Mouse (Mus musculus) liver, embryonic 13.5 days (tissue): Measurements from ENCODE around the gene Cpsf7. TPM values are rescaled to one million over a fixed set of nuclear protein-coding genes. Genes with fewer than 3 reads are reported as not detected.
A peak's percentile ranks its signal among the peaks of the same experiment; 100 is the strongest.

ENCODE experiments used
- ATAC-seq: fragments of 200-750 bp; cut with Nextera tagmentation; 2 replicates; pipeline ENCODE4 v1.8.0; 2017; ENCODE audit warnings: low read depth, mild to moderate bottlenecking, moderate number of reproducible peaks, moderate library complexity
- DNase-seq: peaks from one replicate; pipeline ENCODE4 v3.0.0; 2022
- H3K27ac ChIP-seq: fragments of 300-500 bp; sonication (generic); 2 replicates; pipeline ENCODE4 v1.5.1; 2015; ENCODE audit warnings: moderate library complexity, mild to moderate bottlenecking, inconsistent platforms
- H3K27me3 ChIP-seq: fragments of 300-500 bp; sonication (generic); 2 replicates; pipeline ENCODE4 v1.6.1; 2015; ENCODE audit warnings: mild to moderate bottlenecking, inconsistent platforms
- H3K36me3 ChIP-seq: fragments of 300-500 bp; sonication (generic); 2 replicates; pipeline ENCODE4 v1.6.1; 2015; ENCODE audit warnings: mild to moderate bottlenecking, inconsistent platforms
- H3K4me1 ChIP-seq: fragments of 300-500 bp; sonication (generic); replicated peaks from 2 replicates; pipeline ENCODE4 v1.6.1; 2015; ENCODE audit warnings: inconsistent platforms
- H3K4me2 ChIP-seq: fragments of 300-500 bp; sonication (generic); 2 replicates; pipeline ENCODE4 v1.6.1; 2015; ENCODE audit warnings: inconsistent platforms, mild to moderate bottlenecking, moderate library complexity
- H3K4me3 ChIP-seq: fragments of 300-500 bp; sonication (generic); replicated peaks from 2 replicates; pipeline ENCODE4 v1.5.1; 2015; ENCODE audit warnings: mild to moderate bottlenecking, inconsistent platforms
- H3K9ac ChIP-seq: fragments of 300-500 bp; sonication (generic); 2 replicates; pipeline ENCODE4 v1.6.1; 2015; ENCODE audit warnings: mild to moderate bottlenecking, inconsistent platforms
- H3K9me3 ChIP-seq: fragments of 300-500 bp; sonication (generic); replicated peaks from 2 replicates; pipeline ENCODE4 v1.6.1; 2016; ENCODE audit warnings: inconsistent platforms
- WGBS: fragments of 180-500 bp; shearing (Covaris S2); methylation state at CpG from one replicate; pipeline ENCODE4 v1.1.7; 2015; ENCODE audit not compliant: insufficient replicate concordance; 5-methylcytosine and 5-hydroxymethylcytosine counted together
- polyA plus RNA-seq: library from polyadenylated mRNA; unstranded; fragments of >200 nt; fragmentation: Nextera tagmentation; extraction: Ambion mirVana; gene quantifications from 2 replicates; pipeline ENCODE4 v1.2.1, GENCODE M21; 2015

The Cpsf7 gene
- polyA plus RNA-seq, 1 experiment from 2014 or later = 9.7 TPM

DNA sequence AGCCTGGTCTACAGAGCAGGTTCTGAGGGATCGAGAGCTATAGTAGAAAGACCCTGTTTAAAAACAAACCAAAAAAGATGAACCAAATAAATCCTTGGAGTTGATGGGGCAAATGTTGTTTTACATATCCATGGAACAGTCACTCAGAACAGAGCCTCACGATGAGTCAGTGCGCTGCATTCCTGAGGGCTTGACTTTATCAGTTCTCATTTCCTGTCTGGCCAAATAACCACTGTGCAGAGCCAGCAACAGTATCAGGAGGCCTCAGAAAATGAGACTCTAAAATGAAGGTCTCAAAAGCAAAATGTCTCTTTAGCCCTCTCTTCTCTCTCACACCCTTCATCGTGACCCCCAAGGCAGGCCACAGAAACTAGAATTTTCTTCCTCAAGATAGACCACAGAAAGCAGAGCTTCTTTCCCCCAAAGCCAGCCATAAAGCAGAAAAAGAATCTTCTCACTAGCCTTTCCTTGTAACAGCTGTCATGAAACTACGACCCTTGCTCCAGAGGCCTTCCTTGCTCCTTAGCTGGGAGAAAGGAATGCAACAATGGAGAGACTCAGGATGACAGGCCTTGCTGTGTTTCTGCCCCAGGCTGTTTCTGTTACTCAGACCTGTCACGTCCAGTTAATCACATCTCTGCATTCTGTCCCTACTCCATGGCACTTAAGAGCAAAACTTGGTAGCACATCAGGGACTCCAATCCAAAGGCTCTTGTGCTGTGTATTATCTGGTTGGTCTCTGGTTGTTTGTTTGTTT is 36.7 kb downstream of the Cpsf7 start:
- H3K36me3 ChIP-seq = no peaks in the 10 kb centered on the region
- H3K4me1 ChIP-seq = peaks cover 17% of the 10 kb centered on the region; the same call in 1 of the 2 replicates
- no peaks in the 10 kb centered on the region for H3K27me3 ChIP-seq
- ATAC-seq = no peak; the same call in 1 of the 2 replicates
- no peaks in the 10 kb centered on the region for H3K9me3 ChIP-seq
- DNase-seq = no peak
- no peak overlapping the region for H3K9ac ChIP-seq
- H3K4me2 ChIP-seq = no peak overlapping the region
- no peak overlapping the region for H3K4me3 ChIP-seq
- peak overlapping the region; percentile 51 for H3K27ac ChIP-seq
- 37% methylated on average over 6 of the region's 6 CpGs for WGBS

GRCm38 (mm10) chr19:10562351-10562750 is 37.3 kb downstream of the Cpsf7 start:
- Histone ChIP-seq H3K27me3 (no peaks in the 10 kb centered on the region), H3K4me2 (no peak overlapping the region), H3K4me1 (peaks cover 12% of the 10 kb centered on the region; the same call in 1 of the 2 replicates), H3K9me3 (no peaks in the 10 kb centered on the region), H3K9ac (no peak overlapping the region), H3K36me3 (no peaks in the 10 kb centered on the region), H3K4me3 (no peak overlapping the region), H3K27ac (peak overlapping the region; percentile 35)
- 53% methylated on average over 5 of the region's 5 CpGs for WGBS
- DNase-seq (no peak), ATAC-seq (no peak)

DNA sequence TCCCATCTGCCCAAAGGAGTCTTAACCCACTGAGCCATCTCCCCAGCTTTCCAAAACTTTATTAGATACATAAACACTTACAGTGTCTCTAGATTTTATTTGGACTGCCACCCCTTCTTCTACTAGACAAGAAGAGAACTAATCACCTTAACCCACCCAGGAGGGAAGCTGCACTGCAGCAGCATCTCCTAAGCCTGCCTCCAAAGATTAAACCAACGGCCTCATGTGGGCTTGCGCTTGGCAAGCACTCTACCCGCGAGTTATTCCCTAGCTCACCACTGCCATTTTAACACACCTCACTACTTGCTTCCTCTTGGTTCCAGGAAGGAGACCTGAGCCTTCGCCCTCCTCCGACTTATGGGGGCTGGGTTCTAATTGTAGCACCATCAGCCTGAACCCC is 39.2 kb downstream of the Cpsf7 start:
- DNase-seq = no peak
- Histone ChIP-seq H3K4me2 (no peak overlapping the region), H3K36me3 (0 out of 2 replicates have a peak, but pooled peaks cover 4% of the 10 kb centered on the region), H3K27ac (no peak overlapping the region), H3K27me3 (no peaks in the 10 kb centered on the region), H3K4me3 (no peak overlapping the region), H3K9me3 (no peaks in the 10 kb centered on the region), H3K4me1 (peaks cover 12% of the 10 kb centered on the region; the same call in 1 of the 2 replicates), H3K9ac (no peak overlapping the region)
- ATAC-seq = no peak
- WGBS = 58% methylated on average over 6 of the region's 6 CpGs

- Histone ChIP-seq H3K27ac (no peak overlapping the region; the same call in 1 of the 2 replicates), H3K4me2 (no peak overlapping the region), H3K9ac (no peak overlapping the region), H3K36me3 (peaks cover 9% of the 10 kb centered on the region; the same call in 1 of the 2 replicates), H3K9me3 (no peaks in the 10 kb centered on the region), H3K4me3 (no peak overlapping the region), H3K27me3 (no peaks in the 10 kb centered on the region), H3K4me1 (peaks cover 12% of the 10 kb centered on the region; the same call in 1 of the 2 replicates)
- DNase-seq (no peak), ATAC-seq (no peak)
- WGBS = 63% methylated on average over 4 of the region's 4 CpGs
These were observed 40.2 kb downstream of the Cpsf7 start for GRCm38 (mm10) chr19:10565217-10565616.

GRCm38 (mm10) chr19:10569627-10570026 is 44.6 kb downstream of the Cpsf7 start:
- Histone ChIP-seq H3K4me3 (no peak overlapping the region), H3K4me2 (no peak overlapping the region), H3K4me1 (peaks cover 4% of the 10 kb centered on the region; the same call in 1 of the 2 replicates), H3K27me3 (no peaks in the 10 kb centered on the region), H3K27ac (no peak overlapping the region), H3K36me3 (peaks cover 49% of the 10 kb centered on the region), H3K9me3 (no peaks in the 10 kb centered on the region), H3K9ac (no peak overlapping the region)
- ATAC-seq (no peak), DNase-seq (no peak)
- WGBS = 90% methylated on average over 6 of the region's 6 CpGs

DNA sequence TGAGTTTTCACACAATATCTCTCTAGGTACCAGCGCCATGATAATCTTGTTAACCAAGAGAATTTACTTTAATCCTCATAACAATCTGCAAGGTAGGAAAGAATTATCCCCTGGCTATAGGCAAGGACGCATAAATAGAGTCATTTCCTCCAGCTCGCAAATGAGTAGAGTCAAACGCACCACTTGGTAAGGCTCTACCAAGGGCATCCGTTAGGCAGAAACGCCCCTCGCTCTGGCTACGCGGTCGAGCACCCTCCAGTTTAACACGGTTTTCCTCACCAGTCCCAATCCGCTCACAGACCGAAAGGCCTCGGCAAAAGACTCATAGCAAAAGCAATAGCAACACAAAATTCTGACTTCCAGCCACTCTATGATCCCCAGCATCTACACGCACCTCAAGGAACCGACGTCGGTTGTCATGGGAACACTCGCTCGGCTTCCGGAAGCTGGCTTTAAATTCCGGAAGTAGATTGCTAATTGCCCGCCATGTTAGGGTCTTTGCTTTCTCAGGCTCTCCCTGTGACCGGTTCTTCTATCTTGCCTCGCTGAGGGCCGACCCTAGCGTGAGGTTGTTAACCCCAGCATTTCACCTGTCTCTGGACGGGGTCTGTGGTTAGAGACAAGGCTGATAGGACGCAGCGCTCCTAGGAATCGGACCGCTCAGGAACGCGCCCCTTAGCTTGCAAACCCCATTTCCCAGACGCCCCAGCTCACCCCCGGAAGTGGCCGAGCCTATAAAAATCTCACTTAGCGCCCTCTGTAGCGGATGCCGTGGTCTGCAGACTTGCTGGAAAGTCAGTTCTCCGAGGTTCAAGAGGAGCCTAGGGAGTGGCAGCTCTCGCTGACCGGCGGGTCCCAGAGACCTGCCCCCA is 51.9 kb downstream of the Cpsf7 start, which contains the start of the genes Cyb561a3 and Tmem138:
Gene Cyb561a3, plus strand, starts transcription at position 483 of the 872 bp plus-strand sequence.
Gene Tmem138, minus strand, starts transcription at position 673 of the 872 bp plus-strand sequence.
- H3K4me3 ChIP-seq = peak within 1 kb of the TSS; percentile 71
- DNase-seq (peak; percentile 88), ATAC-seq (peak; percentile 93)
- no peaks in the 10 kb centered on the region for H3K27me3 ChIP-seq
- peaks cover 32% of the 10 kb centered on the region for H3K4me1 ChIP-seq
- H3K9ac ChIP-seq = peak within 1 kb of the TSS; percentile 80
- peaks cover 33% of the 10 kb centered on the region for H3K36me3 ChIP-seq
- WGBS = under 1% methylated on average over 44 of the region's 44 CpGs
- no peaks in the 10 kb centered on the region for H3K9me3 ChIP-seq
- peak within 1 kb of the TSS; percentile 82 for H3K27ac ChIP-seq
- peak within 1 kb of the TSS; percentile 84 for H3K4me2 ChIP-seq

DNA sequence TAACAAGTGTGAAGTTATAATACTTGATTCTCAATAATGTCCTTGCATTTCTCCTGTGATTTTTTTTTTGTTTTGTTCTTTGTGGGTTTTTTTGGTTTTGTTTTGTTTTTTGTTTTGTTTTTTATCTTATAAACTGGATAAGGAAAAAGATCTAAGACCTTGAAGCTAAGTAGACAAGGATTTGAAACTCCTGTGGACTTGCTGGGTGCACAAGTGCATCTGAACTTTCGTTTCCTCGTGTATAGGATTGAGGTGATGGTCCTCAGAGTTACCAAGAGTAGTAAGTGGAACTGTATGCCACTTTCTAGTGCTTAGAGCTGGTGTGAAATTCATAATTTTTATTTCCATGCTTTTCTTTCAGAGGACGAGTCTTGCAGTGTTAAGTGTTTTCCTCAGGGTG is 55.0 kb downstream of the Cpsf7 start:
- no peak overlapping the region for H3K27ac ChIP-seq
- 65% methylated on average over 3 of the region's 3 CpGs for WGBS

GRCm38 (mm10) chr19:10580761-10581160 is 55.7 kb downstream of the Cpsf7 start:
- no peak for DNase-seq
- WGBS = 47% methylated on average over 3 of the region's 3 CpGs
- H3K27me3 ChIP-seq = no peaks in the 10 kb centered on the region
- H3K9ac ChIP-seq = no peak overlapping the region
- no peak overlapping the region for H3K27ac ChIP-seq
- peaks cover 16% of the 10 kb centered on the region for H3K36me3 ChIP-seq
- H3K9me3 ChIP-seq = no peaks in the 10 kb centered on the region
- H3K4me3 ChIP-seq = no peak overlapping the region
- no peak overlapping the region for H3K4me2 ChIP-seq
- peaks cover 33% of the 10 kb centered on the region for H3K4me1 ChIP-seq
- no peak for ATAC-seq

More for the DNA sequence above, 55.0 kb downstream of the Cpsf7 start:
- Histone ChIP-seq H3K9ac (no peak overlapping the region), H3K4me2 (no peak overlapping the region), H3K4me1 (peaks cover 35% of the 10 kb centered on the region), H3K4me3 (no peak overlapping the region), H3K27me3 (no peaks in the 10 kb centered on the region), H3K9me3 (no peaks in the 10 kb centered on the region), H3K36me3 (peaks cover 17% of the 10 kb centered on the region)
- ATAC-seq (no peak), DNase-seq (no peak)

DNA sequence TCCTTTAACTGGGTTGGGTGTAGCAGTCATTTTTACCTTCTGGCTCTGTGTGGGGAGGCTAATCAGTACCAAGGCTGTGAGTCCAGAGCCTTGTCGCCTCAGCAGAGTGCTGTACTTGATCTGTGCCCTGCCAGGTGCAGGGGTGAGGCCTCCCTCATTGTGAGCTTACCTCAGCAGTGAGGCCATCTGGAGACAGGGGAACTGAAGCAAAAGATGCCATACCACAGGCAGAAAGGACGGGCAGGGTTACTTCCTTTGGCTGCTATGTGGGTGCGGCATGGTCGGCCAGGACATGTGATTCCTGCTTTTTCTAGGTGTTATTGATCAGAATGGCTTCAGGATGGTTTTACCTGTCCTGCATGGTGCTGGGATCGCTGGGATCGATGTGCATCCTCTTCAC is 56.9 kb downstream of the Cpsf7 start:
- peaks cover 25% of the 10 kb centered on the region for H3K4me1 ChIP-seq
- no peak overlapping the region for H3K4me3 ChIP-seq
- peaks cover 16% of the 10 kb centered on the region for H3K36me3 ChIP-seq
- no peak overlapping the region for H3K27ac ChIP-seq
- no peak for DNase-seq
- no peaks in the 10 kb centered on the region for H3K9me3 ChIP-seq
- no peak for ATAC-seq
- H3K27me3 ChIP-seq = no peaks in the 10 kb centered on the region
- H3K4me2 ChIP-seq = no peak overlapping the region
- H3K9ac ChIP-seq = no peak overlapping the region
- WGBS = 71% methylated on average over 6 of the region's 6 CpGs

- H3K9ac ChIP-seq = no peak overlapping the region
- no peaks in the 10 kb centered on the region for H3K27me3 ChIP-seq
- no peak overlapping the region for H3K4me3 ChIP-seq
- WGBS = 71% methylated on average over 7 of the region's 7 CpGs
- peaks cover 26% of the 10 kb centered on the region for H3K36me3 ChIP-seq
- H3K4me2 ChIP-seq = no peak overlapping the region
- DNase-seq = no peak
- H3K27ac ChIP-seq = no peak overlapping the region
- H3K9me3 ChIP-seq = no peaks in the 10 kb centered on the region
- ATAC-seq = no peak
- peaks cover 17% of the 10 kb centered on the region for H3K4me1 ChIP-seq
These were observed 58.6 kb downstream of the Cpsf7 start for GRCm38 (mm10) chr19:10583550-10584146.

DNA sequence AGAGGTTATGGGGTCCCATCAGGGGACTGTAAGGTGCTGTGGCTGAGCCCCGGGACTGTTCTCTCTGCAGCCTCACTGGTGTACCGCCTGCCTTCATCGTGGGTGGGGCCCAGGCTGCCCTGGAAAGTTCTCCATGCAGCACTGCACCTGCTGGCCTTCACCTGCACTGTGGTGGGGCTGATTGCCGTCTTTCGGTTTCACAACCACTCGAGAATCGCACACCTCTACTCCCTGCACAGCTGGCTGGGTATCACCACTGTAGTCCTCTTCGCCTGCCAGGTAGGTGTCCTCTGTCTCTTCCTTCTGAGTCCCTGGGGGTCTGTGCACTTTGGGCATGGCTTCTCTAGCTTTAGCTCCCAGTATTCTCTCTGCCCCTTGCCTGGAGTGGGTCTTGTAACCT is 60.0 kb downstream of the Cpsf7 start:
- Histone ChIP-seq H3K36me3 (peaks cover 28% of the 10 kb centered on the region), H3K4me3 (no peak overlapping the region), H3K27me3 (no peaks in the 10 kb centered on the region), H3K27ac (no peak overlapping the region), H3K9me3 (no peaks in the 10 kb centered on the region), H3K4me1 (peaks cover 17% of the 10 kb centered on the region), H3K4me2 (no peak overlapping the region), H3K9ac (no peak overlapping the region)
- ATAC-seq (no peak), DNase-seq (no peak)
- WGBS = 80% methylated on average over 8 of the region's 8 CpGs
